Mouse (Mus musculus) monocyte, adult 5-6 weeks (primary cell): Measurements from ENCODE around the gene Lysmd2. TPM values are rescaled to one million over a fixed set of nuclear protein-coding genes. Genes with fewer than 3 reads are reported as not detected.
A peak's percentile ranks its signal among the peaks of the same experiment; 100 is the strongest.
"Not testable (repeated sequence)": the region's sequence is repeated elsewhere in the genome, so short reads cannot be mapped to it uniquely, and the experiment has no call there.

ENCODE experiments used
- ATAC-seq: fragments of 153-309, 156-312 bp; replicated peaks from 2 replicates; pipeline ENCODE4 v1.8.0; 2017; ENCODE audit warnings: mild to moderate bottlenecking; ENCODE audit not compliant: low TSS enrichment, insufficient number of reproducible peaks, severe bottlenecking, poor library complexity, low FRiP score
- total RNA-seq: library from RNA; stranded (forward); fragments of 200-1000, 200-491, 200-594 nt; gene quantifications from 3 replicates; pipeline ENCODE4 v1.2.3, GENCODE M21; 2017

Lysmd2 gene
- 1.9 to 4.1 TPM (median 3.0 TPM) in 3 replicates for total RNA-seq

- no peak for ATAC-seq
Observed at GRCm38 (mm10) chr9:75625556-75626307, at the start of gene Lysmd2. Gene Lysmd2 (plus strand): TSS chr9:75625741.

GRCm38 (mm10) chr9:75579321-75579720, 46.2 kb upstream of the Lysmd2 start:
- ATAC-seq = no peak

GRCm38 (mm10) chr9:75581694-75582350, 43.7 kb upstream of the Lysmd2 start:
- ATAC-seq = peak; percentile 68; the same call in 1 of the 2 replicates

GRCm38 (mm10) chr9:75589850-75590790, 35.4 kb upstream of the Lysmd2 start:
- no peak for ATAC-seq

- ATAC-seq = no peak
Observed at GRCm38 (mm10) chr9:75593481-75593880, 32.1 kb upstream of the Lysmd2 start.

GRCm38 (mm10) chr9:75597036-75597435, 28.5 kb upstream of the Lysmd2 start:
- no peak for ATAC-seq

- no peak for ATAC-seq
Observed at GRCm38 (mm10) chr9:75597596-75597995, 27.9 kb upstream of the Lysmd2 start.

- ATAC-seq = no peak
Observed at GRCm38 (mm10) chr9:75599191-75599841, 26.2 kb upstream of the Lysmd2 start.

GRCm38 (mm10) chr9:75600166-75600934, 25.2 kb upstream of the Lysmd2 start:
- ATAC-seq = no peak

GRCm38 (mm10) chr9:75601510-75601909, 24.0 kb upstream of the Lysmd2 start:
- no peak for ATAC-seq

- no peak for ATAC-seq
Observed at GRCm38 (mm10) chr9:75607496-75607895, 18.0 kb upstream of the Lysmd2 start.

GRCm38 (mm10) chr9:75609505-75609904, 16.0 kb upstream of the Lysmd2 start:
- no peak for ATAC-seq

- no peak for ATAC-seq
Observed at GRCm38 (mm10) chr9:75609965-75610364, 15.6 kb upstream of the Lysmd2 start.

- ATAC-seq = no peak
Observed at GRCm38 (mm10) chr9:75610571-75611493, 14.7 kb upstream of the Lysmd2 start, which contains the start of gene Tmod2. Gene Tmod2 (minus strand): TSS chr9:75611325.

- ATAC-seq = no peak
Observed at GRCm38 (mm10) chr9:75616560-75616959, 9.0 kb upstream of the Lysmd2 start.

GRCm38 (mm10) chr9:75618836-75619400, 6.6 kb upstream of the Lysmd2 start:
- ATAC-seq = no peak

GRCm38 (mm10) chr9:75619761-75620160, 5.8 kb upstream of the Lysmd2 start:
- ATAC-seq = not testable (repeated sequence)
